Mouse (Mus musculus): ENCODE results near the gene Unk.

The Unk gene

DNA sequence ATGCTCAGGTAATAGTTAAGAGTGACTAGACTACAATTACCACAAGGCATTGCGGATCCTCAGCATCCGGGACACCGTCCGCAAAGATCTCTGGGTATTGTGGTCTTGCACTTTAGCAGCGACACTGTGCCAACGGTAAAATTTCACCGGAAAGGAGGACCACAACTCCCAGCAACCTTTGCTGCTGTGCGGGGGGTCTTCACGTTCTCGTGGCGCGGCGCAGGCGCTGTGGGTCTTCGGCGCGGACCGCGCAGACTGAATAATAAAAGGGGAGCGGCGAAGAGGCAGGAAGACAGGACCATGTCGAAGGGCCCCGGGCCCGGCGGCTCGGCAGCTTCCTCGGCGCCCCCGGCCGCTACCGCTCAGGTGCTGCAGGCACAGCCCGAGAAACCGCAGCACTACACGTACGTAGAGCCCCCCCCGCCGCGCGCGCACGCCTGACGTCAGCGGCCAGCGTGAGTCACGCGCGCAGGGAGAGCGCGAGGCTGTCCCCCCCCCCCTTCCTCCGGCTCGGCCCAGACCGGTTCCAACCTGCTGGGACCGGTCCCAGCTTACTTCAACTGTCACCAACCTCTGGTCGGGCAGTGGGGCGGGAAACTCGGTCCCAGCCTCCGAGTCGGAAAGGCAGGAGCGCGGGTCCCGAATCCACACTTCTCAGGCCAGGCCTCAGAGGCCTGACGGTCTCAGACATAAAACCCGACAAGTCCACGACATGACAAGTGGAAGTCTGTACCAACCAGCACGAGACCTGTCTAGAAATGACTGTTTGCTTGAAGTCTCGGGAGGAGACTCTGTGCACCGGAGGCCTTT is at the start of gene Unk:
TSS of gene Unk (plus strand) at position 235 of the 810 bp plus-strand sequence.
- peak; percentile 92 for ATAC-seq (ENCODE audit: insufficient number of reproducible peaks, low FRiP score, low TSS enrichment)

DNA sequence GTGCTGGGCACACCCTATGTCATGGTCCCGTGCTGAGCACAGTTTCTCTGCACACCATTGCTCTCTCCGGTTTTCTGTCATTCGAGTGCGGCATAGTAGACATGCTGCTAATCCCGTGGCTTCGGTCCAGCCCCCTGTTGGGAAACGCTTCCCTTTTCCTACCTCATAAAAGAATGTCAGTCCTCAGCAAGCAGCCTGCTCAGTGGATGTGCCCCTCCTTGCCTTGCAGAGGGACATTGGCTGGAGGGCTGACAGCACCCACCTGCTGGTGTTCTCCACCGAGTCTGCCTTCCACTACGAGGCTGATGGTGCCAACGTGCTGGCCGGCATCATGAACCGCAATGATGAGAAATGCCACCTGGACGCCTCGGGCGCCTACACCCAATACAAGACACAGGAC is 47.6 kb upstream of the Unk start:
- no peak for ATAC-seq (ENCODE audit: insufficient number of reproducible peaks, low FRiP score, low TSS enrichment)

GRCm38 (mm10) chr11:115983291-115983690 is 46.8 kb upstream of the Unk start:
- no peak for ATAC-seq (ENCODE audit: insufficient number of reproducible peaks, low FRiP score, low TSS enrichment)

GRCm38 (mm10) chr11:115989686-115990085 is 40.4 kb upstream of the Unk start:
- ATAC-seq (ENCODE audit: insufficient number of reproducible peaks, low FRiP score, low TSS enrichment), result no peak

- no peak for ATAC-seq (ENCODE audit: insufficient number of reproducible peaks, low FRiP score, low TSS enrichment)
Observed at GRCm38 (mm10) chr11:115992098-115992497, 38.0 kb upstream of the Unk start.

DNA sequence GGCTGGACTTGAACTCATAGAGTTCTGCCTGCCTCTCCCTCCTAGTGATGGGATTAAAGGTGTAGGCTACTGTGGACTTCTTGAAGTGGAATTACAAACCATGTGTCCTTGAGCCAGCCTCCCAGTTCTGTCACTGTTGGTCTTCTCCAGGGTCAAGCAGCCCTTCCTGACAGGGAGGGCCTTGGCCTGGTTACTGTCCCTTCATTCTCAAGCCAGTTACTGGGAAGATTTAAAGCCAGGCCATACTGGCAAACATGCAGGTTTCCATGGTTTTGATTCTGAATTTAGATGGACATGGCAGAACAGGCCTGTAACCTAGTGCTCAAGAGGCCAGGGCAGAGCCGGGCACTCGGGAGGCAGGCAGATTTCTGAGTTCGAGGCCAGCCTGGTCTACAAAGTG is 34.9 kb upstream of the Unk start:
- no peak for ATAC-seq (ENCODE audit: insufficient number of reproducible peaks, low FRiP score, low TSS enrichment)

- no peak for ATAC-seq (ENCODE audit: insufficient number of reproducible peaks, low FRiP score, low TSS enrichment)
Observed at GRCm38 (mm10) chr11:115997047-115997446, 33.1 kb upstream of the Unk start.

- ATAC-seq (ENCODE audit: insufficient number of reproducible peaks, low FRiP score, low TSS enrichment), result no peak
Observed at GRCm38 (mm10) chr11:115997662-115998061, 32.5 kb upstream of the Unk start.

- no peak for ATAC-seq (ENCODE audit: insufficient number of reproducible peaks, low FRiP score, low TSS enrichment)
Observed at GRCm38 (mm10) chr11:115999027-115999426, 31.1 kb upstream of the Unk start.

- ATAC-seq (ENCODE audit: insufficient number of reproducible peaks, low FRiP score, low TSS enrichment), result no peak
Observed at GRCm38 (mm10) chr11:115999538-116000143, 30.5 kb upstream of the Unk start.

- no peak for ATAC-seq (ENCODE audit: insufficient number of reproducible peaks, low FRiP score, low TSS enrichment)
Observed at GRCm38 (mm10) chr11:116000607-116001006, 29.5 kb upstream of the Unk start.

- no peak for ATAC-seq (ENCODE audit: insufficient number of reproducible peaks, low FRiP score, low TSS enrichment)
Observed at GRCm38 (mm10) chr11:116001725-116002124, 28.4 kb upstream of the Unk start.

DNA sequence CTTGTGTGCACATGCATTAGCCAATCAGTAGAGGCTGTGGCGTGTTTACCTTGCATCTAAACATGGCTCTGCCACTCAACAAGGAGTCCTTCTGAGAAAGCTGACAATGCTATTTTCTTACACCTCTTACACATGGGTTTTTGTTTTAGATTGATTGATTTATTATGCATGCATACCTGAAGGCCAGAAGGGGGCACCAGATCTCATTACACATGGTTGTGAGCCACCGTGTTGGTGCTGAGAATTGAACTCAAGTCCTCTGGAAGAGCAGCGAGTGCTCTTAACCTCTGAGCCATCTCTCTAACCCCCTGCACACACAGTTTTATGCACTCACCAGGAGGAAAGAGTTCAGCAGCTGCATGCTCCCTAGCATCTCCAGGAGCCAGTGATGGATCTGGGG is 27.2 kb upstream of the Unk start:
- no peak for ATAC-seq (ENCODE audit: insufficient number of reproducible peaks, low FRiP score, low TSS enrichment)

GRCm38 (mm10) chr11:116004186-116004823 is 25.8 kb upstream of the Unk start:
- no peak for ATAC-seq (ENCODE audit: insufficient number of reproducible peaks, low FRiP score, low TSS enrichment)

DNA sequence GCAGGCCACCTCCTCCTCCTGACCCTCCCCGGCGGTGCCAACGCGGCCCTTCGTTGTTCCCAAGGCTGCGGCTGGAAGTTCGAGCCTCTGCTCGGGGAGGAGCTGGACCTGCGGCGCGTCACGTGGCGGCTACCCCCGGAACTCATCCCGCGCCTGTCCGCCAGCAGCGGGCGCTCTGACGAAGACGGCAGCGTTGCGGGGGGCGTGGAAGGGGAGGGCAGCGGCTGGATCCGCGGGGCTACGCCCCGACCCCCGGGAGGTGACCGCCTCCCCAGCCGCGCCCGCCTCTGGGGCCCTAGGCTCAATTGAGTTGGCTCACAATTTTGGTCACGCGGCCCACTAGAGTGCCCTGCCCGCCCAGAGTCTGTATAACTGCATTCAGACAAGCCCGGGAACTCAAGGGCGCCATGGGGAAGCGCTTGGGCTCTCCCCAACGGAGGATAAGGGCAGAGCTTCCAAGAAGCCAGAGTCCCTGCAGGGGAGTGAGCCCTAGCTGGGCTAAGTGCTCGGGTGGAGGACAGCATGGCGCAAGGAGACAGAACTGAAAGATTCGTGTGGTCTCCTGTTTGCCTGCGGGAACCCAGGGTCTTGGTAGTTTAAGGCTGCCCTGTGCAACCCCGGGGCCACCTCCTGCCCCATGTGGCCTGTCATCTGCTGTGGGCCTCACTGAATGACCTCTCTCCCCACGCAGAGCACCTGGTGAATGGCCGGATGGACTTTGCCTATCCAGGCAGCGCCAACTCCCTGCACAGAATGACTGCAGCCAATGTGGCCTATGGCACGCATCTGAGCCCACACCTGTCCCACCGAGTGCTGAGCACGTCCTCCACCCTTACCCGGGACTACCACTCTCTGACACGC is 25.1 kb upstream of the Unk start:
- ATAC-seq (ENCODE audit: insufficient number of reproducible peaks, low FRiP score, low TSS enrichment), result no peak

DNA sequence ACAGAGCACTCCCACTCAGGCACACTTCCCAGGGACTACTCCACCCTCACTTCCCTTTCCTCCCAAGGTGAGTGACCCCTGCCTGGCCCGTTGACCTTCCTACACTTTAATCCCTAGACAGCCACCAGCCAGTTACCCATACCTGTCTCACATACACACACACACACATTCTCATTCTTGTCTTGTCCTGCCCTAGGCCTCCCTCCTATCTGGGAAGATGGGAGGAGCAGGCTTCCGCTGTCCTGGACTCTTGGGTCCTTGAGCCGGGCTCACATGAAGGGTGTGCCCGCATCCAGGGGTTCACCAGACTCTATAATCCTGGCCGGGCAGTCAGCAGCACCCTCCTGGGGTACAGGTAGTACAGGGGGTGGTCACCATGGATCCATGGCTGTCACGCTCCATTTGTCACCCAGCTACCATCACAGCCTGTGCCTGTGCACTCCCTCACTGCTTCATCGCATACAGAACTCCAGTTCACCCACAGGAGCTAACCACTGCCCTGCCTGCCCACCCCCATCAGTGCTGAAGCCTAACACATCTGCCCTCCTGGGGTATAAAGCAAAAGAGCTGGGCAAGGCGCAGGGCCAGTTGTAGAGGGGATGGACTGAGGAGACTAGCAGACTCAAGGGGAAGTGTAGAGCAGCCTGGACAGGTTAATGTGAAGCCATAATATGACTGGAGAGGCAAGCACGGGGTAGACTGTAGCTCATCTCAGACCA is 24.3 kb upstream of the Unk start:
- ATAC-seq (ENCODE audit: insufficient number of reproducible peaks, low FRiP score, low TSS enrichment), result no peak

GRCm38 (mm10) chr11:116007095-116007850 is 22.8 kb upstream of the Unk start:
- no peak for ATAC-seq (ENCODE audit: insufficient number of reproducible peaks, low FRiP score, low TSS enrichment)

GRCm38 (mm10) chr11:116008411-116008810 is 21.7 kb upstream of the Unk start:
- ATAC-seq (ENCODE audit: insufficient number of reproducible peaks, low FRiP score, low TSS enrichment), result no peak

GRCm38 (mm10) chr11:116008832-116009375 is 21.2 kb upstream of the Unk start:
- ATAC-seq (ENCODE audit: insufficient number of reproducible peaks, low FRiP score, low TSS enrichment), result no peak
